Mouse (Mus musculus): Measurements from ENCODE around the gene Csrnp1. TPM values are rescaled to one million over a fixed set of nuclear protein-coding genes. Genes with fewer than 3 reads are reported as not detected.

Csrnp1 gene
- polyA plus RNA-seq, 1 experiment from 2014 or later = 3.2 TPM

DNA sequence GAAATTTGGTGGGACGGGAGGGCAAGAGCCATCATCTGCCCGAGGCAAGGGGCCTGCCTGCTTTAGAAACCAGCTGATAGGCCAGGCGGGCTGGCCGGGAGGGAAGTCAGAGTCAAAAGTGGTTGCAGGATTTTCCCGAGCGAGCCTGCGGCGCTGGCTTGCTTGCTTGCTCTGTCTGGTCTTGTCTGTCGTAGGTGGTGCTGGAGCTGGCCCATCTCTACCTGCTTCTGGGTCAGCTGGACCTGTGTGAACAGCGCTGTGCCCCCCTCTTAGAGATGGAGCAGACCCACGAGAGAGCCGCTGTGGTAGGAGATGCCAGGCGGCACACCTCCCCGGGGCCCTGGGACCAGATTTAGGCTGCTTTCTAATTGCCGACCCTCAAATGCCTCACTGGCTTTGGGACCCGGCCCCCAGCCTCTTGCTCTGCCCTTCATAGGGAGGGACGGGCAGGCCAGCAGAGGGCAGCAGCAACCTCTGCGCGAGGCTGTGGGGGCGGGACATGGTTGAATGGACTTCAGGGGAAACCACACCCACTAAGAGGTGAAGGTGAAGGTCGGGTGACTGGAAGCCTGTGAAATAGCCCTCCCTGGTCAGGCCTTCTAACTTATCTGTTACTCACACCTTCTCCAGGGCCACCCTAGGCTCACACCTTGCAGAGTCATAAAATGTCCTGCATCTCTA is 21.3 kb downstream of the Csrnp1 start:
- H3K9ac ChIP-seq (ENCODE audit: low read length) = peak overlapping the region; percentile 63
- ATAC-seq (ENCODE audit: insufficient number of reproducible peaks, insufficient read depth, low FRiP score, low read depth) = peak; percentile 61; the same call in 1 of the 2 replicates
- H3K9me3 ChIP-seq (ENCODE audit: control insufficient read depth, low read length) = no peaks in the 10 kb centered on the region
- WGBS = 5% methylated on average over 21 of the region's 21 CpGs
- H3K27me3 ChIP-seq (ENCODE audit: control insufficient read depth, insufficient read depth, low read length) = no peaks in the 10 kb centered on the region
- H3K36me3 ChIP-seq (ENCODE audit: control insufficient read depth, insufficient read depth, low read length) = no peaks in the 10 kb centered on the region
- H3K4me2 ChIP-seq (ENCODE audit: low read length) = peak overlapping the region; percentile 55
- H3K4me3 ChIP-seq (ENCODE audit: control insufficient read depth in 1 of 2, insufficient read depth in 1 of 2, low read depth in 1 of 2, low read length in 2 of 2) = peak overlapping the region; percentile 15 to 30
- peaks cover 10 to 19% of the 10 kb centered on the region in 2 experiments; a peak in 3 of 4 replicates for H3K4me1 ChIP-seq (ENCODE audit: control insufficient read depth in 2 of 2, insufficient read depth in 2 of 2, low read length in 2 of 2)
- peak overlapping the region; percentile 26 to 76; a peak in 2 of 4 replicates for H3K27ac ChIP-seq (replicated peaks in 1 of 2; ENCODE audit: control insufficient read depth in 1 of 2, insufficient read depth in 1 of 2, low read depth in 2 of 2, low read length in 2 of 2)

- peak overlapping the region; percentile 55 for H3K4me2 ChIP-seq (ENCODE audit: low read length)
These were observed 22.2 kb downstream of the Csrnp1 start for GRCm38 (mm10) chr9:119962216-119962615.

GRCm38 (mm10) chr9:119958835-119959234 is 25.6 kb downstream of the Csrnp1 start:
- no peak overlapping the region for H3K4me2 ChIP-seq (ENCODE audit: low read length)
- H3K9me3 ChIP-seq (ENCODE audit: control insufficient read depth, low read length) = no peaks in the 10 kb centered on the region
- 54% methylated on average over 9 of the region's 9 CpGs for WGBS
- ATAC-seq (ENCODE audit: insufficient number of reproducible peaks, insufficient read depth, low FRiP score, low read depth) = no peak
- no peak overlapping the region for H3K27ac ChIP-seq (replicated peaks in 1 of 2; ENCODE audit: control insufficient read depth in 1 of 2, insufficient read depth in 1 of 2, low read depth in 2 of 2, low read length in 2 of 2)
- H3K4me1 ChIP-seq (ENCODE audit: control insufficient read depth in 2 of 2, insufficient read depth in 2 of 2, low read length in 2 of 2) = peaks cover 8 to 12% of the 10 kb centered on the region in 2 experiments; a peak in 3 of 4 replicates
- H3K36me3 ChIP-seq (ENCODE audit: control insufficient read depth, insufficient read depth, low read length) = no peaks in the 10 kb centered on the region
- no peak overlapping the region for H3K9ac ChIP-seq (ENCODE audit: low read length)
- no peak overlapping the region for H3K4me3 ChIP-seq (ENCODE audit: control insufficient read depth in 1 of 2, insufficient read depth in 1 of 2, low read depth in 1 of 2, low read length in 2 of 2)
- no peaks in the 10 kb centered on the region for H3K27me3 ChIP-seq (ENCODE audit: control insufficient read depth, insufficient read depth, low read length)

More at GRCm38 (mm10) chr9:119962216-119962615, 22.2 kb downstream of the Csrnp1 start:
- H3K27ac ChIP-seq (replicated peaks in 1 of 2; ENCODE audit: control insufficient read depth in 1 of 2, insufficient read depth in 1 of 2, low read depth in 2 of 2, low read length in 2 of 2) = no peak overlapping the region
- H3K36me3 ChIP-seq (ENCODE audit: control insufficient read depth, insufficient read depth, low read length) = no peaks in the 10 kb centered on the region
- H3K9me3 ChIP-seq (ENCODE audit: control insufficient read depth, low read length) = no peaks in the 10 kb centered on the region
- no peak overlapping the region for H3K4me3 ChIP-seq (ENCODE audit: control insufficient read depth in 1 of 2, insufficient read depth in 1 of 2, low read depth in 1 of 2, low read length in 2 of 2)
- H3K27me3 ChIP-seq (ENCODE audit: control insufficient read depth, insufficient read depth, low read length) = no peaks in the 10 kb centered on the region
- ATAC-seq (ENCODE audit: insufficient number of reproducible peaks, insufficient read depth, low FRiP score, low read depth) = no peak
- 67% methylated on average over 4 of the region's 4 CpGs for WGBS
- peaks cover 10 to 19% of the 10 kb centered on the region in 2 experiments; a peak in 3 of 4 replicates for H3K4me1 ChIP-seq (ENCODE audit: control insufficient read depth in 2 of 2, insufficient read depth in 2 of 2, low read length in 2 of 2)
- H3K9ac ChIP-seq (ENCODE audit: low read length) = no peak overlapping the region

- Histone ChIP-seq H3K36me3 (ENCODE audit: control insufficient read depth, insufficient read depth, low read length) (no peaks in the 10 kb centered on the region), H3K9ac (ENCODE audit: low read length) (no peak overlapping the region), H3K4me2 (ENCODE audit: low read length) (no peak overlapping the region), H3K27ac (replicated peaks in 1 of 2; ENCODE audit: control insufficient read depth in 1 of 2, insufficient read depth in 1 of 2, low read depth in 2 of 2, low read length in 2 of 2) (no peak overlapping the region), H3K27me3 (ENCODE audit: control insufficient read depth, insufficient read depth, low read length) (no peaks in the 10 kb centered on the region), H3K9me3 (ENCODE audit: control insufficient read depth, low read length) (no peaks in the 10 kb centered on the region), H3K4me3 (ENCODE audit: control insufficient read depth in 1 of 2, insufficient read depth in 1 of 2, low read depth in 1 of 2, low read length in 2 of 2) (no peak overlapping the region), H3K4me1 (ENCODE audit: control insufficient read depth in 2 of 2, insufficient read depth in 2 of 2, low read length in 2 of 2) (peaks cover 0 to 2% of the 10 kb centered on the region in 2 experiments; a peak in 1 of 4 replicates)
- no peak for ATAC-seq (ENCODE audit: insufficient number of reproducible peaks, insufficient read depth, low FRiP score, low read depth)
- WGBS = 72% methylated on average over 9 of the region's 9 CpGs
These were observed 33.1 kb downstream of the Csrnp1 start for GRCm38 (mm10) chr9:119951388-119951787.

- Histone ChIP-seq H3K9me3 (ENCODE audit: control insufficient read depth, low read length) (no peaks in the 10 kb centered on the region), H3K4me2 (ENCODE audit: low read length) (no peak overlapping the region), H3K27me3 (ENCODE audit: control insufficient read depth, insufficient read depth, low read length) (no peaks in the 10 kb centered on the region), H3K4me1 (ENCODE audit: control insufficient read depth in 2 of 2, insufficient read depth in 2 of 2, low read length in 2 of 2) (peaks cover 0 to 2% of the 10 kb centered on the region in 2 experiments; a peak in 1 of 4 replicates), H3K9ac (ENCODE audit: low read length) (no peak overlapping the region), H3K27ac (replicated peaks in 1 of 2; ENCODE audit: control insufficient read depth in 1 of 2, insufficient read depth in 1 of 2, low read depth in 2 of 2, low read length in 2 of 2) (no peak overlapping the region), H3K4me3 (ENCODE audit: control insufficient read depth in 1 of 2, insufficient read depth in 1 of 2, low read depth in 1 of 2, low read length in 2 of 2) (no peak overlapping the region), H3K36me3 (ENCODE audit: control insufficient read depth, insufficient read depth, low read length) (no peaks in the 10 kb centered on the region)
- no peak for ATAC-seq (ENCODE audit: insufficient number of reproducible peaks, insufficient read depth, low FRiP score, low read depth)
- 46% methylated on average over 6 of the region's 6 CpGs for WGBS
These were observed 34.0 kb downstream of the Csrnp1 start for GRCm38 (mm10) chr9:119950434-119950833.

- H3K9ac ChIP-seq (ENCODE audit: low read length) = no peak overlapping the region
- H3K36me3 ChIP-seq (ENCODE audit: control insufficient read depth, insufficient read depth, low read length) = no peaks in the 10 kb centered on the region
- H3K27ac ChIP-seq (replicated peaks in 1 of 2; ENCODE audit: control insufficient read depth in 1 of 2, insufficient read depth in 1 of 2, low read depth in 2 of 2, low read length in 2 of 2) = no peak overlapping the region
- WGBS = 29% methylated on average over 3 of the region's 3 CpGs
- H3K4me2 ChIP-seq (ENCODE audit: low read length) = no peak overlapping the region
- H3K4me1 ChIP-seq (ENCODE audit: control insufficient read depth in 2 of 2, insufficient read depth in 2 of 2, low read length in 2 of 2) = peaks cover 0 to 2% of the 10 kb centered on the region in 2 experiments; a peak in 1 of 4 replicates
- H3K27me3 ChIP-seq (ENCODE audit: control insufficient read depth, insufficient read depth, low read length) = no peaks in the 10 kb centered on the region
- no peaks in the 10 kb centered on the region for H3K9me3 ChIP-seq (ENCODE audit: control insufficient read depth, low read length)
- H3K4me3 ChIP-seq (ENCODE audit: control insufficient read depth in 1 of 2, insufficient read depth in 1 of 2, low read depth in 1 of 2, low read length in 2 of 2) = no peak overlapping the region
- no peak for ATAC-seq (ENCODE audit: insufficient number of reproducible peaks, insufficient read depth, low FRiP score, low read depth)
These were observed 35.7 kb downstream of the Csrnp1 start for GRCm38 (mm10) chr9:119948804-119949203.

GRCm38 (mm10) chr9:119945173-119945900 is 39.1 kb downstream of the Csrnp1 start:
- H3K9ac ChIP-seq (ENCODE audit: low read length) = no peak overlapping the region
- no peak overlapping the region for H3K4me2 ChIP-seq (ENCODE audit: low read length)
- no peaks in the 10 kb centered on the region for H3K27me3 ChIP-seq (ENCODE audit: control insufficient read depth, insufficient read depth, low read length)
- H3K27ac ChIP-seq (replicated peaks in 1 of 2; ENCODE audit: control insufficient read depth in 1 of 2, insufficient read depth in 1 of 2, low read depth in 2 of 2, low read length in 2 of 2) = no peak overlapping the region
- peaks cover 0 to 2% of the 10 kb centered on the region in 2 experiments; a peak in 1 of 4 replicates for H3K4me1 ChIP-seq (ENCODE audit: control insufficient read depth in 2 of 2, insufficient read depth in 2 of 2, low read length in 2 of 2)
- H3K9me3 ChIP-seq (ENCODE audit: control insufficient read depth, low read length) = no peaks in the 10 kb centered on the region
- H3K36me3 ChIP-seq (ENCODE audit: control insufficient read depth, insufficient read depth, low read length) = no peaks in the 10 kb centered on the region
- H3K4me3 ChIP-seq (ENCODE audit: control insufficient read depth in 1 of 2, insufficient read depth in 1 of 2, low read depth in 1 of 2, low read length in 2 of 2) = no peak overlapping the region
- WGBS = 66% methylated on average over 12 of the region's 12 CpGs
- ATAC-seq (ENCODE audit: insufficient number of reproducible peaks, insufficient read depth, low FRiP score, low read depth) = no peak

All from heart, embryonic 14.5 days (tissue).